Mouse (Mus musculus) brain, embryonic 14.5 days (tissue): ENCODE data around the gene Rab26.

Experiments used
- CTCF ChIP-seq: fragments of 200-500 bp; IDR thresholded peaks from 2 replicates; pipeline ENCODE4 v1.5.1; 2012; ENCODE audit warnings: inconsistent platforms, mild to moderate bottlenecking, moderate library complexity, borderline replicate concordance; ENCODE audit not compliant: insufficient read depth, insufficient read length; ENCODE audit errors: extremely low read depth
- POLR2A ChIP-seq: fragments of 200-500 bp; IDR thresholded peaks from 2 replicates; pipeline ENCODE4 v1.6.1; 2012; ENCODE audit warnings: mild to moderate bottlenecking, inconsistent platforms, borderline replicate concordance; ENCODE audit not compliant: poor library complexity, insufficient read depth, insufficient read length, severe bottlenecking; ENCODE audit errors: extremely low read depth

GRCm38 (mm10) chr17:24537536-24537935 lies 3.5 kb upstream of the Rab26 start:
- no peak for TF ChIP-seq CTCF
- no peak for TF ChIP-seq POLR2A
